Mouse (Mus musculus) ovary, adult 18-20 months (tissue): ENCODE data around the gene Gan.
A peak's percentile ranks its signal among the peaks of the same experiment; 100 is the strongest.

ENCODE experiments used
- DNase-seq: peaks from one replicate; pipeline ENCODE4 v3.0.0; 2022; ENCODE audit warnings: low spot score, mixed read lengths

Gene Gan

GRCm38 (mm10) chr8:117158135-117158761 is at the start of gene Gan:
Gene Gan, plus strand, starts transcription at chr8:117158135.
- no peak for DNase-seq

- no peak for DNase-seq
These were observed 48.8 kb upstream of the Gan start for GRCm38 (mm10) chr8:117109018-117109711.

- no peak for DNase-seq
These were observed 48.0 kb upstream of the Gan start for GRCm38 (mm10) chr8:117109801-117110390.

- DNase-seq = no peak
These were observed 46.3 kb upstream of the Gan start for GRCm38 (mm10) chr8:117111641-117112040.

GRCm38 (mm10) chr8:117112261-117112660 is 45.7 kb upstream of the Gan start:
- DNase-seq = no peak

GRCm38 (mm10) chr8:117115094-117115493 is 42.8 kb upstream of the Gan start:
- no peak for DNase-seq

GRCm38 (mm10) chr8:117115676-117116446 is 42.1 kb upstream of the Gan start:
- peak; percentile 19 for DNase-seq

GRCm38 (mm10) chr8:117116534-117116933 is 41.4 kb upstream of the Gan start:
- DNase-seq = no peak

GRCm38 (mm10) chr8:117118409-117118808 is 39.5 kb upstream of the Gan start:
- no peak for DNase-seq

- DNase-seq = no peak
These were observed 36.7 kb upstream of the Gan start for GRCm38 (mm10) chr8:117121277-117121676.

- DNase-seq = no peak
These were observed 33.9 kb upstream of the Gan start for GRCm38 (mm10) chr8:117123850-117124633.

- no peak for DNase-seq
These were observed 32.1 kb upstream of the Gan start for GRCm38 (mm10) chr8:117125854-117126253.

- no peak for DNase-seq
These were observed 31.5 kb upstream of the Gan start for GRCm38 (mm10) chr8:117126411-117126810.

- DNase-seq = no peak
These were observed 30.9 kb upstream of the Gan start for GRCm38 (mm10) chr8:117127063-117127462.

- no peak for DNase-seq
These were observed 24.2 kb upstream of the Gan start for GRCm38 (mm10) chr8:117133702-117134101.

GRCm38 (mm10) chr8:117136351-117136750 is 21.6 kb upstream of the Gan start:
- DNase-seq = no peak

GRCm38 (mm10) chr8:117136763-117137162 is 21.2 kb upstream of the Gan start:
- no peak for DNase-seq

- DNase-seq = no peak
These were observed 20.6 kb upstream of the Gan start for GRCm38 (mm10) chr8:117137357-117137756.

GRCm38 (mm10) chr8:117148520-117148919 is 9.4 kb upstream of the Gan start:
- no peak for DNase-seq

GRCm38 (mm10) chr8:117156149-117156548 is 1.8 kb upstream of the Gan start:
- no peak for DNase-seq

- DNase-seq = no peak
These were observed 818 bp upstream of the Gan start for GRCm38 (mm10) chr8:117156866-117157768.
